In genomic region chr1:65037542-65037941, GRCm38 (mm10) we compare ENCODE assay signal across 31 mouse cellular contexts. TPM values are rescaled to one million over a fixed set of nuclear protein-coding genes. Genes with fewer than 3 reads are reported as not detected.
DNase-seq lines count a peak whose midpoint lies in the region; ATAC-seq lines count a peak whose summit lies in the region.
"Had no signal": no experiment of that assay in that cellular context is flagged by ENCODE, and none has a peak within 500 bp of the region (broad histone marks: within the 10 kb centered on the region; RNA-seq: fewer than 3 reads in every experiment).

No protein-coding gene starts in this region.

- H3K27ac ChIP-seq in intestine, embryonic 16.5 days (ENCODE audit: low read length): no peak overlapping the region
- H3K27ac ChIP-seq: embryonic facial prominence, embryonic 13.5 days; embryonic facial prominence, embryonic 15.5 days; forebrain, embryonic 10.5 days; forebrain, embryonic 12.5 days had no signal

- no peaks in the 10 kb centered on the region; the same call in 1 of the 2 replicates for H3K4me1 ChIP-seq in intestine, embryonic 16.5 days (ENCODE audit: control insufficient read depth, insufficient read depth, low read length)
- H3K4me1 ChIP-seq: embryonic facial prominence, embryonic 13.5 days; embryonic facial prominence, embryonic 15.5 days; forebrain, embryonic 10.5 days; forebrain, embryonic 12.5 days had no signal

- H3K9ac ChIP-seq in intestine, embryonic 16.5 days (ENCODE audit: low read depth, low read length): no peak overlapping the region
- H3K9ac ChIP-seq: embryonic facial prominence, embryonic 13.5 days; embryonic facial prominence, embryonic 15.5 days; forebrain, embryonic 12.5 days had no signal

- no peaks in the 10 kb centered on the region for H3K27me3 ChIP-seq in intestine, embryonic 16.5 days (replicated peaks; ENCODE audit: control insufficient read depth, insufficient read depth, low read length)
- H3K27me3 ChIP-seq: embryonic facial prominence, embryonic 13.5 days; embryonic facial prominence, embryonic 15.5 days; forebrain, embryonic 12.5 days had no signal

- H3K36me3 ChIP-seq in intestine, embryonic 16.5 days (ENCODE audit: control insufficient read depth, insufficient read depth, low read length): no peaks in the 10 kb centered on the region
- H3K36me3 ChIP-seq: embryonic facial prominence, embryonic 13.5 days; embryonic facial prominence, embryonic 15.5 days; forebrain, embryonic 10.5 days; forebrain, embryonic 12.5 days; G1E had no signal

- H3K9me3 ChIP-seq in intestine, embryonic 16.5 days (ENCODE audit: control insufficient read depth, low read length): 0 out of 2 replicates have a peak, but pooled peaks cover 2% of the 10 kb centered on the region
- H3K9me3 ChIP-seq: embryonic facial prominence, embryonic 13.5 days; embryonic facial prominence, embryonic 15.5 days; forebrain, embryonic 10.5 days; forebrain, embryonic 12.5 days; G1E had no signal

- DNase-seq in ES-CJ7 (ENCODE audit: low read depth, low spot score) (peak; percentile 85), R1 (ENCODE audit: low read depth, low spot score) (peak; percentile 98)
- no peak for DNase-seq in urinary bladder, postnatal 4 days (ENCODE audit: low spot score in 2 of 2)
- no peak for DNase-seq in adrenal gland, postnatal 25 days
- DNase-seq: adrenal gland, adult 8-10 months; adrenal gland, postnatal 14 days; cerebellum, adult 11 months; cerebellum, adult 18-20 months; cerebellum, adult 8-10 months; cerebellum, adult 9-11 months; cerebellum, postnatal 14 days; cerebellum, postnatal 36 days; embryo, embryonic 11 days had no signal

- 59% methylated on average over 2 of the region's 2 CpGs for WGBS in intestine, embryonic 16.5 days

- no peak overlapping the region for H3K4me2 ChIP-seq in intestine, embryonic 16.5 days (ENCODE audit: low read depth, low read length)
- H3K4me2 ChIP-seq: embryonic facial prominence, embryonic 13.5 days; embryonic facial prominence, embryonic 15.5 days; forebrain, embryonic 12.5 days had no signal

- ATAC-seq in intestine, embryonic 16.5 days: no peak
- ATAC-seq: activated CD4-positive, CD25-positive, alpha-beta regulatory T cell, adult 4 months; forebrain, embryonic 14.5 days; forebrain, embryonic 16.5 days; Patski had no signal

- no peak overlapping the region for H3K4me3 ChIP-seq in intestine, embryonic 16.5 days (ENCODE audit: low read length)
- H3K4me3 ChIP-seq: embryonic facial prominence, embryonic 13.5 days; embryonic facial prominence, embryonic 15.5 days; erythroblast, embryonic 14.5 days; forebrain, embryonic 10.5 days; forebrain, embryonic 12.5 days had no signal

RNA-seq across cellular contexts. Expression of gene Akr1cl, which starts 5.0 kb away (rescaled TPM):
- polyA plus RNA-seq in intestine, embryonic 16.5 days (2015; fragmentation: Nextera tagmentation; extraction: Ambion mirVana): 0.11 and 1.4 TPM in 2 replicates
- 1,366 and 2,446 TPM in 2 replicates for total RNA-seq in adrenal gland, postnatal 25 days (2021)
- total RNA-seq: common myeloid progenitor, adult 5-6 weeks had no signal
- polyA plus RNA-seq: C2C12; embryonic facial prominence, embryonic 13.5 days; erythroblast, embryonic 14.5 days; forebrain, embryonic 14.5 days; forebrain, embryonic 16.5 days; frontal cortex, adult 2 months; G1E; Patski had no signal

RNA-seq across cellular contexts. Expression of gene Cryge, which starts 13.4 kb away (rescaled TPM):
- not detected in 2 replicates for polyA plus RNA-seq in intestine, embryonic 16.5 days (2015; fragmentation: Nextera tagmentation; extraction: Ambion mirVana)
- total RNA-seq in adrenal gland, postnatal 25 days (2021): 0.49 TPM in 1 of 2 replicates, not detected in the other
- total RNA-seq: adrenal gland, adult 18-20 months; adrenal gland, postnatal 14 days; common myeloid progenitor, adult 5-6 weeks had no signal
- polyA plus RNA-seq: activated CD4-positive, CD25-positive, alpha-beta regulatory T cell, adult 4 months; brain, embryonic 14.5 days; C2C12; embryonic facial prominence, embryonic 13.5 days; erythroblast, embryonic 14.5 days; forebrain, embryonic 12.5 days; forebrain, embryonic 14.5 days; forebrain, embryonic 16.5 days; frontal cortex, adult 2 months; G1E; Patski had no signal

RNA-seq across cellular contexts. Expression of gene Crygd, which starts 25.7 kb away (rescaled TPM):
- polyA plus RNA-seq in intestine, embryonic 16.5 days (2015; fragmentation: Nextera tagmentation; extraction: Ambion mirVana): not detected in 2 replicates
- total RNA-seq in adrenal gland, postnatal 25 days (2021): not detected in 2 replicates
- total RNA-seq: adrenal gland, adult 18-20 months; adrenal gland, postnatal 14 days; adrenal gland, postnatal 4 days; common myeloid progenitor, adult 5-6 weeks had no signal
- polyA plus RNA-seq: activated CD4-positive, CD25-positive, alpha-beta regulatory T cell, adult 4 months; brain, embryonic 14.5 days; C2C12; embryonic facial prominence, embryonic 11.5 days; embryonic facial prominence, embryonic 13.5 days; erythroblast, embryonic 14.5 days; forebrain, embryonic 10.5 days; forebrain, embryonic 12.5 days; forebrain, embryonic 14.5 days; forebrain, embryonic 16.5 days; frontal cortex, adult 2 months; G1E; Patski had no signal

RNA-seq across cellular contexts. Expression of gene Crygc, which starts 35.9 kb away (rescaled TPM):
- polyA plus RNA-seq in intestine, embryonic 16.5 days (2015; fragmentation: Nextera tagmentation; extraction: Ambion mirVana): not detected in 2 replicates
- total RNA-seq in adrenal gland, postnatal 25 days (2021): not detected in 2 replicates
- total RNA-seq: adrenal gland, adult 18-20 months; adrenal gland, adult 8-10 months; adrenal gland, postnatal 14 days; adrenal gland, postnatal 4 days; common myeloid progenitor, adult 5-6 weeks; G1E had no signal
- polyA plus RNA-seq: activated CD4-positive, CD25-positive, alpha-beta regulatory T cell, adult 4 months; brain, embryonic 14.5 days; C2C12; embryonic facial prominence, embryonic 13.5 days; erythroblast, embryonic 14.5 days; forebrain, embryonic 12.5 days; forebrain, embryonic 14.5 days; forebrain, embryonic 16.5 days; frontal cortex, adult 2 months; G1E; Patski had no signal

RNA-seq across cellular contexts. Expression of gene Crygb, which starts 44.5 kb away (rescaled TPM):
- polyA plus RNA-seq in intestine, embryonic 16.5 days (2015; fragmentation: Nextera tagmentation; extraction: Ambion mirVana): not detected in 2 replicates
- not detected in 2 replicates for total RNA-seq in adrenal gland, postnatal 25 days (2021)
- total RNA-seq: adrenal gland, adult 18-20 months; adrenal gland, adult 8-10 months; adrenal gland, postnatal 14 days; adrenal gland, postnatal 4 days; common myeloid progenitor, adult 5-6 weeks; G1E had no signal
- polyA plus RNA-seq: activated CD4-positive, CD25-positive, alpha-beta regulatory T cell, adult 4 months; brain, embryonic 14.5 days; C2C12; embryonic facial prominence, embryonic 11.5 days; erythroblast, embryonic 14.5 days; forebrain, embryonic 10.5 days; forebrain, embryonic 12.5 days; forebrain, embryonic 14.5 days; forebrain, embryonic 16.5 days; frontal cortex, adult 2 months; G1E; Patski had no signal

Comparison
In these comparisons a context has a peak if more than half of its experiments do, and no peak if none do; other contexts are left out.
1. DNase-seq: peak in ES-CJ7 (single experiment) and R1 (single experiment); none in urinary bladder, postnatal 4 days (0 of 2) and adrenal gland, postnatal 25 days (single experiment).